Mouse (Mus musculus) CD8-positive naive resting alpha-beta T cell, adult 2 months (primary cell): ENCODE results near the gene Ubash3b.

ENCODE experiments used
- DNase-seq, 2 experiments: peaks; one replicate each; pipeline ENCODE4 v3.0.0; 2022; ENCODE audit warnings: low read depth in 2 of 2, low spot score in 2 of 2

Ubash3b gene

DNA sequence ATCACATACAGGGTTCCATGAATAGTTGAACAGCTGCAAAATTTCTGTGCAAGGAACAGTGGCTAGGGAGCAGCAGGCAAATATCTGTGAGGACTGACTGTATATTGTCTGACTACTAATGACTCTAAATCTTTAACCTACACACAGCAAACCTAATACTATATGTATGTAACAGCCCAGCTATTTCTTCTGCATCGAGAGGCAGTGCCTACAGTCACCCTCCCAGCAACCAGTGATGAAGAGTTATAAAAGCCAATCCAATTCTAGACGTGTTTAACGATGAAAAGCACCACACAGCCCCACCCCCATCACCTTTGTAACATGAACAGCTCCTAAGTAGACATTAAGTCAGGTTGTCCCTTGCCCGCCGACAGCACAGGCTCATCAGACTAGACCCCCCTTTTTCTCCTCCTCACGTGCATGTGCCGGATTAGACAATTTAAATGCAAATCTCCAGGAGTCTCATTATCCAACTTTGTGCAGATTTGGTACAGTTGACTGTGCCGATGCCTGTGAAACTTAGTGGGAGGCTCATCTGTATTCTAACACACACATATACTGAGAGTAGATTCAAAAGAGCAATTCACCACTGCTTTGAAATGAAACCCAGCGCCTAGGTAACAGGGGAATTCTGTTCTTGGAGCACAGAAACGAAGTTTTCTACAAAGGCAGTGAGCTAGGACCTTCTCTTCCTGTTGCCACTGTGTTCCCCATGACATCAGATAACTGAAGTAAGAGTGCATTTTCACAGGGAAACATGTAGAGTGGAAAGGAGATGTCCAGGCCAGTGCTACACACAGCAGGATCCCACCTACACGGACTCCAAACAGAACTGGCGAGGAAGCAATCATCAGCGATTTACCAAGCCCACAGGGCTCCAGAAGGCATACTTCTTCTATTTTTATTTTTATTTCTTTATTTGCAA is 149.7 kb downstream of the Ubash3b start:
- DNase-seq, result no peak

DNA sequence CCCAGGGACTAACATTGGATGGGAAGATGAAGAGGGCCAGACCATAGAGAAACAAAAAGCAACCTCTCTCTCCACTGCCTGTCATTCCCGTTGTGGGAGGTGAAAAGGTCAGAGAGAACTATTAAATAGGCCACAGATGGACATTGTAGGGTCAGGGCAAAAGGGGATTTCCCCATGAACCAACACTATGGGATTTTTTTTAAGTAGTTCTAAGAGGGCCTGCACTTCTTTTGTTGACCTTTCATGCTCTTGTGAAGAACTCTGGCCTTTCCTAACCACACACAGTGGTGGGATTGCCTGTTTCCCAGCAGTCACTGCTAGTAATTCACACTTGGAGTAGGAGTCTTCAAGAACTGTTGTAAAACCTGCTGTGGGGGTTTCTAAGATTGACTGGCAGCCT is 153.7 kb downstream of the Ubash3b start:
- DNase-seq, result no peak

DNA sequence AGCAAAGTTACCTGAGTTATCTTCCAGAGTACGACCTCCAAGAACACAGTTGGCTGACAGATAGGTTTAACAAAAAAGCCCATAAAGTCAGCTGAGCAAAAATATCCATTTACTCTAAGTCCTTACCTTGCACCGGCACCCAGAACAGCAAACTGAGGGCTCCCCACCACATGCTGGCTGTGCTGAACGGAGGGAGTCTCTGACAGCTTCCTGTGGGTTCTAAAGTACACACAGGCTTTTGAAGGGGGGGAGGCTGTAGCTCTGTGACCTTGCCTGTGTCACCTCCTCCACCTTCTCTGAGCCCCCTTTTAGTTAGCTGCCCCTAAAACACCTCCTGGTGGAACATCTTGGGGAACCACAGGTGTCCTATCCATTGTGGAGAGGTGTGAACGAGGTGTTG is 157.1 kb downstream of the Ubash3b start, which contains the start of gene Crtam:
Gene Crtam (minus strand): TSS at position 214 of the 400 bp plus-strand sequence.
- peak; percentile 34 to 37 for DNase-seq

DNA sequence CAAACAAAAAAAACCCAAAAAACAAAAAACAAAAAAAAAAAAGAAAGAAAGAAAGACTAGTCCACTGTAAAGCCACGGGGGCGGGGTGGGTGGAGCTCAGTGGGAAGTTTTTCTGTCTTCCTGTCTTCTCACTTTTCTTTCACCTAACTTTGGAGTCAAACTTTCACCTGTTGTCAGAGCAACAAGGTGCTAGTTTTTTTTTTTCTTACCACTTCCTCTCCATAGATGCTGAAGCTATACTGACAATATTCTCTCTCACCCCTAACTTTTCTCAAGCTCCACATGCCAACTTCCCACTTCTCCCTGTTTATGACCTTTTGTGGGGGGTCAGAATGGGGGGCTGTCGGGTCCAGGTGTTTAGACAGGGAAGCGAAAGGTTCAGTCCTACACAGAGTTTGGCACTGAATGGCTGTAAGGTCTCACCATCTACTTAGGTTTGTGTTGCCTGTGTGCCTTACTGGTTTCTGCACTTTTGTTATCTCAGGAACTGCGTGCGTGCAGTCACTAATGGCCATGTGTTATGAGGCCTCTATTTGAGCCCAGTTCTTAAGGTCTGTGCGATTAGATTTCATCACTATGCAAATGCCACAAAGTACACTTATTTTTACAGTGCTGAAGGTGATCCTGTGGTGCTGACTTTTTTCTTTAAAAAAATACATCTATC is 164.2 kb downstream of the Ubash3b start:
- peak in 1 of 2 experiments; percentile 27 for DNase-seq

DNA sequence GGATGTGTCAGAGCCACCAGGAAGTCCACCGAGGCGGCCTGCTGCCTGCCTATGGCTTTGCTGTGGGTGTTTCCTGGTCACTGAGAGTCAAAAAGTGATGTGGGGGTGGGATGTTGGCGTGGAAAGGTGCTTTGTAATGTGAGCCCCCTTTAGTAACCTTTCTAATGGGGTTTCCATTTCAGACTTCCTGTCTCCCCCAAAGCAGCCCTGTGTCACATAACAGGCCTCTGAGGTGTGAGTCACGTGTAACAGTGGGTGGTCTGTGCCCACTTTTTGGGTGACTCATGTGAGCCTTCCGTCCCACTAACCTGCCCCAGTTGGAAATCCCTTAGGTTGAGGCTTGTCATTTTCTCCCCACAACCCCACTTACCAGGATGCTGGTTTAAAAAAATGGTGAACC is 167.4 kb downstream of the Ubash3b start:
- DNase-seq, result peak; percentile 1 to 14

DNA sequence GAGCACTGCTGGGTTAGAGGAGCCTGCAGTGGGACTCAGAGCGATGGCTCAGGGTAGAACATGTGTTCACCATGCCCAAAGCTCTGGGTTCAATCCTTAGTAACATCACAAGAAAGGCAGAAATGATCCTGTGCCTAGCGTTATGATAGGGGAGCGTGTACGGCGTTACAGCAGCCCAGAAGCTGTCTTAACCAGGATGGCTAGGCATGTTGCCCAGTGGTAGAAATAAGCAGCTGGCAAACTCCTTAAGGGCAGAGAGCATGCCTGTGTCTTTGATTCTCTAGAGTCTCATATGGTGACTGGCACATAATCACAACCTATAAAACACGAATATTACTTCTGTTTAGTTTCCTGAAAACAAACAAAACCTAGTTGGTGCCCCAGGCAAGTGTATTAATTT is 170.0 kb downstream of the Ubash3b start:
- DNase-seq, result no peak

DNA sequence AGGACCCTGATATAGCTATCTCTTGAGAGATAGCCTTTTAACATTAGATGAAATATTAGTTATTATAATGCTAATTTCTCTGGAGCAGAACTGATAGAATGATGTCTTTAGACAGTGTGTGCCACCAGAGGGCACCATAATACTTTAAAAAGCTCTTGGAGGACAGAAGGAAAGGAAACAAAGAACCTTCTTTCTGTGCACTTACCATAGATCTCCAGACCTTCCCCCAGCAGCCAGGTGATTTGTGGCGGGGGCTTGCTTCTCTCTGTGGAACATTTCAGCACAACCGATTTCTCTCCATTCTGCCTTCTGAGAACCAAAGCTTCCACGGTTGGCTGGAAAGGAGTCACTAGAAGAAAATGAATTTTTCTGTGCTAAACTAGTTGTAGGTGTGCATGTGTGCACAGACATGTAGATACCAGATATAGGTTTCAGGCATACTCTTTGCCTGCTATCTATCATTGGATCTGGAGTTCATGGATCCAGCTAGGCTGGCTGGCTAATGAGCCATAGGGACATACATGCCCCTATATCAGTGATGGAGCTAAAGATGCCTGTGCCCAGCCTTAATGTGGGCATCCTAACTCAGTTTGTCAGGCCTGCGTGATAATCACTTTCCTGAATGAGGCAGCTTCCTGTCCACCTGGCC is 171.4 kb downstream of the Ubash3b start:
- DNase-seq, result peak; percentile 38 to 60

DNA sequence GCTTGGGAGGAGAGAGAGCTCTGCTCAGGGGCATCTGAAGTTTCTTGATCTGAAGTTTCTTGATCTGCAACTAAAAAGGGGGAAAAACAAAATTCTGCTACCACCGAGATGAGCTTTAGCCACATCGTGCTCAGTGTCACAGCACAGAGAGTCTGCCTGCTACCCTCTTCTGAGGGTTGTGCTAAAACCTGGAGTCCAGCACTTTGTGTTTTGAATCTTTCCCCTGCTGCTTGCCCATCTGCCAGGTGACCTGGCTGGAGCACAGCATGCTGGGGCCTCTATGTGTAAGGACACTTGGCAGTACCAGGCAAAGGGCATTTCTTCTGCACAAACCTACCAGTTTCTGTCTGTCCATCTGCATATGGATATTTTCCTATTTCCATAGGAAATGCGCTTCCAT is 177.2 kb downstream of the Ubash3b start:
- no peak for DNase-seq

DNA sequence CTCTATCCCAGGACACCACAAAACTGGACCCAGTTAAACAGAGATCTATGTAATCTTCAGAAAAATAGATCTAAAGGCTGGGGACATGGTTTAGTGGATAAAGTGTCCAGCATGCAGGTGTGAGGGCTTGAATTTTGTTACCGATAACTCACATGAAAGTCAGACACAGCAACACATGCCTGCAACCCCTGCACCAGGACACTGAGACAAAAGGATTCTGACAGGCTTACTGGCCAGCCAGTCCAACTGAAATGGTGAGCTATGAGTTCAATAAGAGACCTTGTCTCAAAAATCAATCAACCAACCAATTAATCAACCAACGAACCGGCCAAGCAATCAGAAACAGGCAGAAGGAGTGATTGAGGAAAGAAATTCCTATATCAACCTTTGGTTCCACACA is 177.7 kb downstream of the Ubash3b start:
- no peak for DNase-seq

DNA sequence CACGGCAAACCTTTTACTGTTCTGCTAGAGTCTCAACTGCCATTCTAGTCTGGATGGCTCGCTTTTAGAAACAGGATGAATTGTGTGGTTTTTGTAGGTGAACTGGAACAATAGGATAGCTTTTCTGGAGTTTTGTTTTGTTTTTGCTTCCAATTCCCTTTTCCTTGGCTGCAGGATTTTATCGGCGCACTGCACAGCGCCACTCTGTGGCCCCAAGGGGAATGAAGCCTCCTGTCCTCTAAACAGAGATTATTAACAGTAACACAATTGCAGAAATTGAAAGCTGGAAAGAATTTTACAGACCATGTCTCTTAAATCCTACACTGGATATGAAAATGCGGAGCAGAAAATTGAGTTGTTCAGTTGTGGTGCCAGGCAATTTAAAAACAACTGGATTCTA is 179.0 kb downstream of the Ubash3b start:
- DNase-seq, result no peak

DNA sequence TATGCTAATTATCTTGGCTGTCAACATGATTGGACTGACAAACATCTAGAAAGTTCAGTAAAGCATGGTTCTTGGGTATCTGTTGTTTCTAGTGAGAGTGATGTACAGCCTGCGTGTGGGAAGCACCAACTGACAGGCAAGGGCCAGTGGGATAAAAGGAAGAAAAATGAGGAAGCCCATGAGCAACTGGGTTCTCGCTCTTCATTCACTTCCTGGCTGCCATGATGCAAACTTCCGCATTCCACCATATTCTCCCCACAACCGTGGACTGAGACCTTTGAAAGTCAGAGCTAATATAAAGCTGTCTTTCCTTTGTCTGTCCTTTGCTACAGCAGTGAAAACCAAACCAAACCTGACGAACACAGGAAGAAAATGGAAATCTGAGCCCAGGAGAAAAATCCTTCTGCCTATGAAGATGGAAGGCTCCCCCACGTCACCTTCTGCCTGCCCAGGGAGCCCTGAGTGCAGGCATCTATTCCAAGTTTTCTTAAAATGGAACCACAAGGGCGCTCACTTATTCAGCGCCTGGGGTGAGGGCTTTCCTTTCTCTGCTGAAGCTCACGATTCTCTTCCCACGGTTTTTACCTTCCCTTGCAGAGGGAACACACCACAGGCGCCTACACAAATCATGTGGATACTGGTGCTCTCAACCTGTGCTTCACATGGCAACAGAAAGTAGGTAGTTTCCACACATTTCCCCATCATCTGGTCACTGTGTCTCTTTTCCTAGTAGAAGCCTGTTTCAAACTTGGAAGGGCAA is 187.3 kb downstream of the Ubash3b start:
- DNase-seq, result no peak

DNA sequence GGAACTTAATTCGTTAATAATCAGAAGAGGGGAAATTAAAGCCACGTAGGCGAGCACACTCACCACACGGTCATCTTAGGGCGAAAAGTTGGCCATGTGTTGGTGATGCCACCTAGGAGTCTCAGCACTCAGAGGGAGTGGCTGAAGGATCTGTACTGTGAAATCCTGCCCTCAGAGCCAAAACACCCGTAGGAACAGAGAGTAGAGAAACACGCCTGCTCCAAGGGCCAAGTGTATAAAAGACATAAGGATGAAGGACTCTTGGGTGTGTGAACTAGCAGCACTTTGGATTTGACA is 197.1 kb downstream of the Ubash3b start:
- DNase-seq, result no peak

DNA sequence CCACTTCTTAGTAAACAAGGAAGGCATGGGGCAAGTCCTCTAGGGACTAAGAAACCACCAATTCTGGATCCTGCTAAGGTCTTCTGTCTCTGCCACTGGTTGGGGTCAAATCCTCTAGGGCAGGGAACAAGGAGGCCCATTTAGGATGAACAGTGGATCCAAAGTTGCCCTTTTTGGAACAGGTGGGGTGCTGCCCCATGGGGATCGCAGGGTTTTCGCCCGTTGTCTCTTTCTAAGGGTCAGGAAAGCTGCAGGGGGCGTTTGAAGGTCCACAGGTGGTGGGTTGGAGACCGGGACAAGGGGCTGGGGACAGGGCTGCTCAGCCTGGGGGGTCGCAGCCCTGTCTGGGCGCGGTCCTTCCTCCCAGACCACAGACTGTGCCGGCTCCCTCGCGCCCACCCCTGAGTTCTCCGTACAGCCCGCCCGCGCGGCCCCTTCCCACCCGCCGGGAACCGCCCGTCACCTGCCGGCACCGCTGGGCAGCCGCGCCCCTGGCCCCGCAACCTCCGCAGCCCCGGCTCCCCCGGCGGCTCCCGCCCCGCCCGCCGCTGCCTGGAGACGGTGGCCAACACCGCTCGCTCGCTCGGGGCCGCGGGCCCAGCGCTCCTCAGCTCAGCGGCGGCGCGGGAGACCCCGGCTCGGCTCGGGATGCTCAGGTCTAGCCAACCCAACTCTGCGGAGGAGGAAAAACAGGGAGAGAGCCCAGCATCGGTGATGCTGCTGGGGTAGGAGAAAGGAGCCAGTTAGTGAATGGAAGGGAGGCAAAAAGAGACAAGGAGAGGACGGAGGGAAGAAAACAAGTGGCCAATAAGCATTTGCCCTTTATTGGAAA is 197.7 kb downstream of the Ubash3b start, which contains the start of gene Jhy:
Gene Jhy (minus strand): TSS at position 533 of the 832 bp plus-strand sequence.
- no peak for DNase-seq

DNA sequence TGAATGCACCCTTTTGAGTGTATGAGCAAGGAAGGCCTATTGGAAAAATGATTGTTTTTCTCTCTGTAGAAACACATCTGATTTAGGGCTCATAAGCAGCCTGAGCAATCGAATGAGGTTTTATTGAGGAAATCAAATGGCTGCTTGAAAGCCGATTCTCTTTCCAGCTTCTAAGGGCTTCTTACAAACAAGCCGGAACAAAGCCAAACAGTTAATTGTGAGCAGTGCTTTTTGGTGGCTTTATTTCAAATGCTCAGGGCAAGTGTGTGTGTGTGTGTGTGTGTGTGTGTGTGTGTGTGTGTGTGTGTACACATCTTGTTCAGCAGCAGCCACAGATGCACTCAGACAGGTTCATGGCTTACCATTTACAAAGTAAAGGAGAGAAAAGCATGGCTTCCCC is 200.1 kb downstream of the Ubash3b start:
- no peak for DNase-seq
